Mouse (Mus musculus) heart, adult 2 months (tissue): ENCODE measurements around the gene Top3a.

ENCODE experiments used
- CTCF ChIP-seq: fragments of 200-600 bp; IDR thresholded peaks from 2 replicates; pipeline ENCODE4 v1.8.1; 2022; ENCODE audit warnings: antibody characterized with exemption, mild to moderate bottlenecking, moderate library complexity
- POLR2A ChIP-seq: fragments of 200-500 bp; IDR thresholded peaks from 2 replicates; pipeline ENCODE4 v1.6.1; 2011; ENCODE audit warnings: mild to moderate bottlenecking, low read depth, low read length, control low read depth; ENCODE audit not compliant: insufficient read depth

- no peak for TF ChIP-seq CTCF
- TF ChIP-seq POLR2A, result no peak
Measured at GRCm38 (mm10) chr11:60825191-60825590, 48.0 kb upstream of the Top3a start.
